In the genomic region with DNA sequence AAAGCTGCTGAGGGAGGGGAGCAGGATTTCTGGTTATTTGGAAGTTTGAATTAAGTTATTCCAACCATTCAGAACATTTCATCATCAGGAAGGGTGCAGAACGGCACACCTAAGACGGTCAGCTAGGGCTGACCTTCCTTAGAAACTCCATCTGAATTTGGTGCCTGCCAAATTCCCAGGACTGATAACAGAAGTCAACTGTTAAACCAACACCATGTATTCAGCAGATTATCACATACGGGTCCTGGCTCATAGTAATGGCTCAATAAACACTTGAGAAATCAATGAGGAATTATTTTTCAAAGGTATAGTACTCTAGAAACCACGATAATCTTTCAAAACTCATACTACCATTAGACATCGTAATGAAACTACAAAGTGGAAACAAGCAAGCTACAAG, we compare ENCODE assay signal across 8 mouse cellular contexts. TPM values are rescaled to one million over a fixed set of nuclear protein-coding genes. Genes with fewer than 3 reads are reported as not detected.
DNase-seq lines count a peak whose midpoint lies in the region; ATAC-seq lines count a peak whose summit lies in the region.

No protein-coding gene starts in this region.

- no peak overlapping the region for H3K27ac ChIP-seq in heart, embryonic 16.5 days (ENCODE audit: low read length)
- H3K27ac ChIP-seq in midbrain, embryonic 15.5 days: no peak overlapping the region

- peak overlapping the region; percentile 40 for H3K4me3 ChIP-seq in heart, embryonic 16.5 days (ENCODE audit: low read length)
- H3K4me3 ChIP-seq in midbrain, embryonic 15.5 days: peak overlapping the region; percentile 99

- ATAC-seq in heart, embryonic 16.5 days (replicated peaks; ENCODE audit: extremely low read depth, insufficient read depth, low FRiP score): no peak
- no peak for ATAC-seq in midbrain, embryonic 15.5 days (replicated peaks)

- DNase-seq in heart, postnatal 14 days: no peak
- peak; percentile 41 for DNase-seq in c-Kit-positive CD71-positive TER-119-positive erythroid progenitor cells, embryonic 14.5 days (ENCODE audit: low spot score)
- peak; percentile 6 for DNase-seq in hindlimb bud, embryonic 11.5 days (ENCODE audit: extremely low spot score, low read depth, low spot score)
- DNase-seq in spleen, postnatal 36 days (ENCODE audit: low spot score in 2 of 2): no peak
- no peak for DNase-seq in left cerebral cortex, postnatal 25 days (ENCODE audit: low spot score in 2 of 2)
- DNase-seq in urinary bladder, adult 18-20 months (ENCODE audit: low spot score in 2 of 2): no peak

- H3K9ac ChIP-seq in heart, embryonic 16.5 days (ENCODE audit: low read length): no peak overlapping the region
- H3K9ac ChIP-seq in midbrain, embryonic 15.5 days: 0 out of 2 replicates have a peak overlapping the region, but pooled peaks have one; percentile 91

- intact Hi-C loops in heart, postnatal 14 days (cut with DNase I): loop anchor here (5.0 kb wide), 1 partner anchor 116 kb away; no protein-coding TSS in a partner anchor
- intact Hi-C loops in left cerebral cortex, postnatal 25 days (cut with DNase I): no loop called here

- no peaks in the 10 kb centered on the region for H3K9me3 ChIP-seq in heart, embryonic 16.5 days (replicated peaks; ENCODE audit: control insufficient read depth, low read length)
- no peaks in the 10 kb centered on the region for H3K9me3 ChIP-seq in midbrain, embryonic 15.5 days

- peak overlapping the region; percentile 83 for H3K4me2 ChIP-seq in heart, embryonic 16.5 days (ENCODE audit: low read depth, low read length)
- H3K4me2 ChIP-seq in midbrain, embryonic 15.5 days: peak overlapping the region; percentile 58

- WGBS in heart, embryonic 16.5 days: 22% methylated on average over 5 of the region's 5 CpGs
- 30% methylated on average over 5 of the region's 5 CpGs for WGBS in midbrain, embryonic 15.5 days

- H3K36me3 ChIP-seq in heart, embryonic 16.5 days (ENCODE audit: control insufficient read depth, insufficient read depth): no peaks in the 10 kb centered on the region
- H3K36me3 ChIP-seq in midbrain, embryonic 15.5 days (replicated peaks): no peaks in the 10 kb centered on the region

- peaks cover 26% of the 10 kb centered on the region for H3K4me1 ChIP-seq in heart, embryonic 16.5 days (ENCODE audit: control insufficient read depth, insufficient read depth, low read length)
- H3K4me1 ChIP-seq in midbrain, embryonic 15.5 days: peaks cover 13% of the 10 kb centered on the region

- no peaks in the 10 kb centered on the region for H3K27me3 ChIP-seq in heart, embryonic 16.5 days (ENCODE audit: control insufficient read depth, insufficient read depth, low read length)
- no peaks in the 10 kb centered on the region for H3K27me3 ChIP-seq in midbrain, embryonic 15.5 days (replicated peaks)

RNA-seq across cellular contexts. Expression of a gene that starts 2.1 kb away (rescaled TPM):
- 19.4 and 19.7 TPM in 2 replicates for polyA plus RNA-seq in heart, embryonic 16.5 days (2015; fragmentation: Nextera tagmentation; extraction: Ambion mirVana)
- 10 to 100 TPM; 34.7 to 37.8 TPM for total RNA-seq in heart, postnatal 14 days (2021)
- polyA plus RNA-seq in midbrain, embryonic 15.5 days (2015; fragmentation: Nextera tagmentation; extraction: Ambion mirVana): 25.3 and 27.1 TPM in 2 replicates
- 10 to 100 TPM; 88.5 to 98.9 TPM for total RNA-seq in left cerebral cortex, postnatal 25 days (2021)

Comparison
In these comparisons a context has a peak if more than half of its experiments do, and no peak if none do; other contexts are left out.
1. DNase-seq: peak in c-Kit-positive CD71-positive TER-119-positive erythroid progenitor cells, embryonic 14.5 days (single experiment) and hindlimb bud, embryonic 11.5 days (single experiment); none in heart, postnatal 14 days (0 of 2), spleen, postnatal 36 days (0 of 2), left cerebral cortex, postnatal 25 days (0 of 2) and urinary bladder, adult 18-20 months (0 of 2).